Comparison of ENCODE assay signal across 22 mouse cellular contexts in the genomic region with DNA sequence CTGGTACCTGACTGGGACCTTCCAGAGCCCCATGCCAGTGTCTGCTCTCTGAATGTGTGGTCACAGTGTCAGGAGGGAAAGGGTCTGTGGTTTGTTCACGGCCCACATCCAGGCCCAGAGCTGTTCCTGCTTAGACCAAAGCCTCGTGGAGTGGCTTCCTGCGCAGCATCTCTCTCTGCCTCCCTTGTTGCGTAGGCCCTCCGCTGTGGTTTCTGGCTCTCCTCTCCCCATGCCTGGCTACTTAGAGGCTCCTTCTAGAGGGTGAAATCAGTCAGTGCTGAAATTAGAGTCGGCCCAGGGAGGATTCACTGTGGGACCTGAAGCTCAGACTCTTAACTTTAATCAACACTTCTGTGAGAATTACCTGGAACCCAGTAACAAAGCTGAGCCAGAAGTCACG. TPM values are rescaled to one million over a fixed set of nuclear protein-coding genes. Genes with fewer than 3 reads are reported as not detected.
DNase-seq lines count a peak whose midpoint lies in the region; ATAC-seq and TF ChIP-seq lines count a peak whose summit lies in the region.
"Had no signal": no experiment of that assay in that cellular context is flagged by ENCODE, and none has a peak within 500 bp of the region (broad histone marks: within the 10 kb centered on the region; RNA-seq: fewer than 3 reads in every experiment).

No protein-coding gene starts in this region.

- H3K27ac ChIP-seq in heart, embryonic 12.5 days (ENCODE audit: poor library complexity, severe bottlenecking), result no peak overlapping the region
- no peak overlapping the region for H3K27ac ChIP-seq in neural tube, embryonic 12.5 days
- H3K27ac ChIP-seq in cortical plate, adult 2 months (ENCODE audit: insufficient read depth, low read length), result 0 out of 2 replicates have a peak overlapping the region, but pooled peaks have one; percentile 59
- H3K27ac ChIP-seq: forebrain, embryonic 13.5 days; heart, adult 2 months; heart, embryonic 13.5 days; hindbrain, postnatal 0 days had no signal

- TF ChIP-seq CTCF in cortical plate, adult 2 months (IDR thresholded peaks at IDR 0.05; ENCODE audit: extremely low read depth, insufficient read depth, low read length), result no peak

- no peak overlapping the region for H3K4me3 ChIP-seq in heart, embryonic 12.5 days
- H3K4me3 ChIP-seq in neural tube, embryonic 12.5 days, result no peak overlapping the region
- no peak overlapping the region for H3K4me3 ChIP-seq in cortical plate, adult 2 months (ENCODE audit: insufficient read depth, low read length)
- H3K4me3 ChIP-seq: forebrain, embryonic 13.5 days; heart, adult 2 months; heart, embryonic 13.5 days had no signal

- ATAC-seq in heart, embryonic 12.5 days (ENCODE audit: insufficient number of reproducible peaks, low FRiP score), result no peak
- ATAC-seq in neural tube, embryonic 12.5 days (ENCODE audit: low FRiP score, low read depth), result no peak
- ATAC-seq in megakaryocyte progenitor cell, adult 5-6 weeks (replicated peaks; ENCODE audit: poor library complexity), result peak; percentile 41; the same call in 1 of the 2 replicates
- ATAC-seq: activated CD4-positive, CD25-positive, alpha-beta regulatory T cell, adult 4 months; forebrain, embryonic 13.5 days; hindbrain, postnatal 0 days; Patski had no signal

- no peak for DNase-seq in heart, postnatal 4 days
- no peak for DNase-seq in neural tube, embryonic 10.5 days (ENCODE audit: extremely low spot score, low spot score)
- DNase-seq in kidney, postnatal 25 days, result no peak
- DNase-seq: adrenal gland, postnatal 14 days; cerebellum, adult 18-20 months; cerebellum, adult 9-11 months; cerebellum, postnatal 36 days; embryo, embryonic 11 days; gastrocnemius, postnatal 10 days; heart, adult 2 months; heart, postnatal 36 days; kidney, adult 11 months had no signal

- no peak for TF ChIP-seq POLR2A in cortical plate, adult 2 months (IDR thresholded peaks at IDR 0.05; ENCODE audit: extremely low read depth, insufficient read depth, low read length)

- WGBS in heart, embryonic 12.5 days, result 68% methylated on average over 7 of the region's 7 CpGs
- WGBS in neural tube, embryonic 12.5 days, result 75% methylated on average over 7 of the region's 7 CpGs

- no peak overlapping the region for H3K4me2 ChIP-seq in heart, embryonic 12.5 days
- no peak overlapping the region for H3K4me2 ChIP-seq in neural tube, embryonic 12.5 days (replicated peaks)
- H3K4me2 ChIP-seq: forebrain, embryonic 13.5 days; heart, embryonic 13.5 days had no signal

- H3K9me3 ChIP-seq in heart, embryonic 12.5 days (replicated peaks), result no peaks in the 10 kb centered on the region
- no peaks in the 10 kb centered on the region for H3K9me3 ChIP-seq in neural tube, embryonic 12.5 days
- H3K9me3 ChIP-seq: forebrain, embryonic 13.5 days; heart, embryonic 13.5 days had no signal

- 0 out of 2 replicates have a peak overlapping the region, but pooled peaks have one; percentile 11 for H3K9ac ChIP-seq in heart, embryonic 12.5 days
- H3K9ac ChIP-seq in neural tube, embryonic 12.5 days, result 0 out of 2 replicates have a peak overlapping the region, but pooled peaks have one; percentile 8
- H3K9ac ChIP-seq: forebrain, embryonic 13.5 days; heart, embryonic 13.5 days had no signal

- H3K36me3 ChIP-seq in heart, embryonic 12.5 days, result no peaks in the 10 kb centered on the region; the same call in 1 of the 2 replicates
- H3K36me3 ChIP-seq in neural tube, embryonic 12.5 days, result no peaks in the 10 kb centered on the region; the same call in 1 of the 2 replicates

- H3K27me3 ChIP-seq in heart, embryonic 12.5 days (replicated peaks), result no peaks in the 10 kb centered on the region
- H3K27me3 ChIP-seq in neural tube, embryonic 12.5 days (replicated peaks), result no peaks in the 10 kb centered on the region
- H3K27me3 ChIP-seq: CH12.LX; forebrain, embryonic 13.5 days; heart, embryonic 13.5 days; Patski had no signal

- H3K4me1 ChIP-seq in heart, embryonic 12.5 days (replicated peaks), result peaks cover 43% of the 10 kb centered on the region
- H3K4me1 ChIP-seq in neural tube, embryonic 12.5 days, result peaks cover 11% of the 10 kb centered on the region
- H3K4me1 ChIP-seq in cortical plate, adult 2 months (ENCODE audit: control insufficient read depth, insufficient read depth, low read length), result peaks cover 22% of the 10 kb centered on the region

RNA-seq across cellular contexts. Expression of a gene that starts 32.4 kb away (rescaled TPM):
- 38.3 and 38.9 TPM in 2 replicates for polyA plus RNA-seq in heart, embryonic 12.5 days (2016; fragmentation: Nextera tagmentation; extraction: Ambion mirVana)
- total RNA-seq in heart, postnatal 4 days (2021), result 10 to 100 TPM; 66.8 to 73.7 TPM
- 133 and 138 TPM in 2 replicates for polyA plus RNA-seq in neural tube, embryonic 12.5 days (2016; fragmentation: Nextera tagmentation; extraction: Ambion mirVana)
- polyA plus RNA-seq in cortical plate, adult 2 months (2012; rRNA removed), result 406 and 407 TPM in 2 replicates
- 2.2 and 4.0 TPM in 2 replicates for total RNA-seq in megakaryocyte progenitor cell, adult 5-6 weeks (2015)
- 4.1 and 5.9 TPM in 2 replicates for total RNA-seq in megakaryocyte progenitor cell, adult 5-6 weeks (2017)

RNA-seq across cellular contexts. Expression of a gene that starts 35.8 kb away (rescaled TPM):
- 38.5 and 39.3 TPM in 2 replicates for polyA plus RNA-seq in heart, embryonic 12.5 days (2016; fragmentation: Nextera tagmentation; extraction: Ambion mirVana)
- total RNA-seq in heart, postnatal 4 days (2021), result 10 to 100 TPM; 60.5 to 66.4 TPM
- 75.6 and 89.2 TPM in 2 replicates for polyA plus RNA-seq in neural tube, embryonic 12.5 days (2016; fragmentation: Nextera tagmentation; extraction: Ambion mirVana)
- polyA plus RNA-seq in cortical plate, adult 2 months (2012; rRNA removed), result 35.8 and 38.0 TPM in 2 replicates
- total RNA-seq in megakaryocyte progenitor cell, adult 5-6 weeks (2015), result 2.2 and 3.4 TPM in 2 replicates
- 1.6 and 3.4 TPM in 2 replicates for total RNA-seq in megakaryocyte progenitor cell, adult 5-6 weeks (2017)
